Comparison of ENCODE assay signal across 15 mouse cellular contexts in the genomic region with DNA sequence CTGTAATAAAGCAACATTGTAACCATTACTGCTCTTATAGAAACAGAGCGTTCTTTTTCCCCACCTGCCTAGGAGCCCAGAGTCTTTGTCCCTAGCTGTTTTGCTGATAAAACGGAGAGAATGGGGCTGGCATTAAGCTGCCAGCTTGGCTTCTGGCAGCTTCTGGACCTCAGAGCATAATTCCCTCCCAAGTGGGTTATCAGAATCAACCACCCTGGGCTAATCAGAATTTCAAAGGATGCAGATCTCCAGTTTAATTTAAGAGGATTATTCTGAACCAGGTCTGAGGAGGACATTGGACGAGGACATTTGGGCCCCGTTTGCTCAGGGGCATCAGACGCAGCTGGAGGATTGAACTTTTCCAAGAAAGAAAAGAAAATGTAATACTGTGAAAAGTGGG.
"Had no signal": no experiment of that assay in that cellular context is flagged by ENCODE, and none has a peak within 500 bp of the region (broad histone marks: within the 10 kb centered on the region; RNA-seq: fewer than 3 reads in every experiment).

No protein-coding gene starts in this region.

- H3K9ac ChIP-seq: hindbrain, embryonic 13.5 days; intestine, embryonic 15.5 days; limb, embryonic 13.5 days; liver, embryonic 14.5 days; neural tube, embryonic 12.5 days had no signal

- H3K4me2 ChIP-seq: hindbrain, embryonic 13.5 days; intestine, embryonic 15.5 days; limb, embryonic 13.5 days; neural tube, embryonic 12.5 days had no signal

- H3K27ac ChIP-seq: hindbrain, embryonic 13.5 days; intestine, embryonic 15.5 days; kidney, postnatal 0 days; limb, embryonic 13.5 days; liver, embryonic 14.5 days; neural tube, embryonic 12.5 days had no signal

- H3K27me3 ChIP-seq: hindbrain, embryonic 13.5 days; intestine, embryonic 15.5 days; limb, embryonic 13.5 days; neural tube, embryonic 12.5 days had no signal

- H3K4me3 ChIP-seq: hindbrain, embryonic 13.5 days; intestine, embryonic 15.5 days; limb, embryonic 13.5 days; neural tube, embryonic 12.5 days had no signal

- DNase-seq: kidney, adult 9 months; kidney, postnatal 36 days; lung, adult 2 months; lung, postnatal 36 days; right cerebral cortex, adult 18-20 months; right cerebral cortex, postnatal 25 days; thymus, adult 18-20 months; thymus, postnatal 14 days had no signal

- H3K9me3 ChIP-seq: hindbrain, embryonic 13.5 days; intestine, embryonic 15.5 days; limb, embryonic 13.5 days; neural tube, embryonic 12.5 days had no signal

- H3K36me3 ChIP-seq: hindbrain, embryonic 13.5 days; intestine, embryonic 15.5 days; limb, embryonic 13.5 days; neural tube, embryonic 12.5 days had no signal

- ATAC-seq: intestine, embryonic 15.5 days; lung, postnatal 0 days had no signal
